Mouse (Mus musculus) urinary bladder, postnatal 4 days (tissue): ENCODE measurements around the gene Nit1.

Experiments
- DNase-seq, 2 experiments: peaks; one replicate each; pipeline ENCODE4 v3.0.0; 2021 to 2022; ENCODE audit warnings: low spot score in 2 of 2

Nit1 gene

DNA sequence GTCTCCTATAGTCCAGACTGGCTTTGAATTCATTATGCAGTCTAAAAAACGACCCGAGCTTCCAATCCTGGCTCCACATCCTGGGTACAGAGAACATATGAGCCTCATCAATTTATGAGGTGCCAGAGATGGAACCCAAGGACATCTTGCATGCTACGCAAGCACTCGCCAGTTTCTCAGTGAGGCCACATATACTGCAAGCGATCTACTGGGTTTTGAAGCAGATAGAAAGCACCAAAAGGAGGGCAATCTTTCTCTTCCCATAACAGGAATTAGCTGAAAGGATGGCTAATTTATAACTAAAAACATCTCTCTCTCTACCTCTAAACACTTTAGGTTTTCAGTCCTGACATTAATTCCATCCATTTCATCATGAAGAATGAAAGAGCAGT lies 51.5 kb downstream of the Nit1 start:
- no peak for DNase-seq

DNA sequence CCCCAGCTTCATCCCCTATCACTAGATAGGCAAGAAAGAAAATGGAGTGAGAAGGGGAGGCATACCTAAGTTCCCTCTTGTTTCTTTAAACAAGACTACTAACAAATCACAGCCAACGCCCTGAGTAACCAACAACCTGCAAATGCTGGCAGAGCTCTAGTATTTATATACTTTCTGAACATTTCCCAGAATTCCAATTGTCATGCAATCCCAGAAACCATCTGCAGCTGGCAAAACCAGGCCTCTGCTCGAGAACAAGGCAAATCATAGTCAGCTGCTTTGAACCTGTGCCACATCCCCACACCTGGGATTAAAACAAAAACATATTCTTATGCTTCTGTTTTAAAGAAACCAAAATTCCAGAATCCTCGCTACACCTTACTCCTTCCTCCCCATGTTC lies 52.1 kb downstream of the Nit1 start:
- DNase-seq = no peak

DNA sequence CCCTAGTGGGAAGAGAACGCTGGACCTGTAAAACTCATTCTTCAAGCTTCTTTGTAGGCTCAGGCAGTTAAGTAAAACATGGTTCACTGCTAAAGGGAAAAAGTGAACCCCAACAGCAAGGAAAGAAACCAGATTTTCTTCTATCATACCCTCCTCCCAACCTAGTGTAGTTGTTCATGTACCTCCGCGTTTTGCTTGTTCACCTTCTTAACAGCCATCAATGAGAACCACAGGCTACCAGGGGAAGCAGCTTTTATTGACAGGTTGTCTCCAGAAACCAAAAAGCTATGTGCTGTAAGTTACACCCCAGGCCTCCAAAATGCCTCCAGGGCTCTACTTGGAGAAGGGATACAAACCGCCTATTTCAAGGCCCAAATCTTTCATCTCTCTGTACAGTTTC lies 57.1 kb downstream of the Nit1 start:
- DNase-seq = no peak
